Mouse (Mus musculus): ENCODE measurements at regions not wholly inside any gene's neighbourhood (a gene's known extent, or its start where the extent isn't known, plus 50 kb on each side); places are given as distances from the start of the nearest gene placed in this dataset.

- dilution Hi-C loops (cut with MboI; ENCODE audit: extremely low pct_ligation_motif_present, extremely low pct_unique_long_range_greater_than_20kb, low sequenced_read_pairs) (no loop called here), in situ Hi-C loops (cut with MboI; ENCODE audit: low pct_ligation_motif_present, low pct_unique_long_range_greater_than_20kb, low sequenced_read_pairs) (loop anchor here (5.0 kb wide), 1 partner anchor 36 kb away; no protein-coding TSS in a partner anchor)
- Histone ChIP-seq H3K36me3 (replicated peaks in 1 of 2; ENCODE audit: control insufficient read depth in 1 of 2, insufficient read depth in 1 of 2, low read length in 1 of 2) (no peaks in the 10 kb centered on the region), H3K27me3 (replicated peaks) (peaks cover 20% of the 10 kb centered on the region), H3K4me2 (ENCODE audit: insufficient read depth, low read depth, poor library complexity, severe bottlenecking) (peak overlapping the region; percentile 74), H3K79me2 (replicated peaks; ENCODE audit: control insufficient read depth, extremely low read depth, insufficient read depth, poor library complexity, severe bottlenecking) (0 out of 2 replicates have a peak, but pooled peaks cover 3% of the 10 kb centered on the region), H3K9ac (ENCODE audit: insufficient read depth, low read depth) (peak overlapping the region; percentile 85), H3K27ac (ENCODE audit: insufficient read depth, low read depth) (peak overlapping the region; percentile 83), H3K9me3 (replicated peaks; ENCODE audit: low read length) (peaks cover 8% of the 10 kb centered on the region), H3K4me3 (replicated peaks in 1 of 3; ENCODE audit: low read depth in 2 of 3, low read length in 2 of 3, poor library complexity in 1 of 3) (peak overlapping the region; percentile 54 to 94 (median 68)), H3K4me1 (ENCODE audit: control insufficient read depth in 1 of 2, insufficient read depth in 2 of 2) (peaks cover 11 to 37% of the 10 kb centered on the region in 2 experiments)
- DNase-seq (ENCODE audit: extremely low read depth): no peak
- TF ChIP-seq ETS1 (conservative IDR thresholded peaks at IDR 0.05; ENCODE audit: low read depth, low read length): no peak
- TF ChIP-seq PAX5 (IDR thresholded peaks at IDR 0.05; ENCODE audit: low read length): no peak
- TF ChIP-seq KAT2A (IDR thresholded peaks at IDR 0.05; ENCODE audit: insufficient replicate concordance, low read length): no peak
- 0 out of 2 replicates have a peak, but pooled peaks have one; percentile 26 for TF ChIP-seq POLR2A (IDR thresholded peaks at IDR 0.05; ENCODE audit: low read depth, low read length)
- TF ChIP-seq RAD21 (IDR thresholded peaks at IDR 0.05; ENCODE audit: low read depth, low read length): no peak
- no peak for TF ChIP-seq TBP (conservative IDR thresholded peaks at IDR 0.05; ENCODE audit: low read depth, low read length)
Measured at GRCm38 (mm10) chr14:61683356-61683740, 76.1 kb downstream of the Kcnrg start.

GRCm38 (mm10) chr14:61683791-61684411, 76.6 kb downstream of the Kcnrg start:
- Histone ChIP-seq H3K79me2 (replicated peaks; ENCODE audit: control insufficient read depth, extremely low read depth, insufficient read depth, poor library complexity, severe bottlenecking) (0 out of 2 replicates have a peak, but pooled peaks cover 3% of the 10 kb centered on the region), H3K9me3 (replicated peaks; ENCODE audit: low read length) (peaks cover 8% of the 10 kb centered on the region), H3K4me2 (ENCODE audit: insufficient read depth, low read depth, poor library complexity, severe bottlenecking) (peak overlapping the region; percentile 74), H3K9ac (ENCODE audit: insufficient read depth, low read depth) (peak overlapping the region; percentile 85), H3K27me3 (replicated peaks) (peaks cover 20% of the 10 kb centered on the region), H3K27ac (ENCODE audit: insufficient read depth, low read depth) (peak overlapping the region; percentile 81), H3K4me1 (ENCODE audit: control insufficient read depth in 1 of 2, insufficient read depth in 2 of 2) (peaks cover 11 to 37% of the 10 kb centered on the region in 2 experiments), H3K4me3 (replicated peaks in 1 of 3; ENCODE audit: low read depth in 2 of 3, low read length in 2 of 3, poor library complexity in 1 of 3) (peak overlapping the region; percentile 47 to 68 (median 54)), H3K36me3 (replicated peaks in 1 of 2; ENCODE audit: control insufficient read depth in 1 of 2, insufficient read depth in 1 of 2, low read length in 1 of 2) (no peaks in the 10 kb centered on the region)
- in situ Hi-C loops (cut with MboI; ENCODE audit: low pct_ligation_motif_present, low pct_unique_long_range_greater_than_20kb, low sequenced_read_pairs) (loop anchor here (5.0 kb wide), 1 partner anchor 37 kb away; no protein-coding TSS in a partner anchor), dilution Hi-C loops (cut with MboI; ENCODE audit: extremely low pct_ligation_motif_present, extremely low pct_unique_long_range_greater_than_20kb, low sequenced_read_pairs) (no loop called here)
- peak; percentile 48 for DNase-seq (ENCODE audit: extremely low read depth)
- 0 out of 2 replicates have a peak, but pooled peaks have one; percentile 15 for TF ChIP-seq MAZ (IDR thresholded peaks at IDR 0.05; ENCODE audit: low read depth, low read length)
- no peak for TF ChIP-seq PAX5 (IDR thresholded peaks at IDR 0.05; ENCODE audit: low read length)
- TF ChIP-seq ZMIZ1 (IDR thresholded peaks at IDR 0.05; ENCODE audit: low read depth, low read length): peak; percentile 43; the same call in 1 of the 2 replicates
- TF ChIP-seq JUND (conservative IDR thresholded peaks at IDR 0.05; ENCODE audit: low read depth, low read length): no peak
- TF ChIP-seq CTCF (conservative IDR thresholded peaks at IDR 0.05 in 1 of 2, IDR thresholded peaks at IDR 0.05 in 1 of 2; ENCODE audit: low read depth in 2 of 2, low read length in 2 of 2): no peak
- TF ChIP-seq ZKSCAN1 (IDR thresholded peaks at IDR 0.05; ENCODE audit: borderline replicate concordance, low read depth, low read length): no peak
- no peak for TF ChIP-seq KAT2A (IDR thresholded peaks at IDR 0.05; ENCODE audit: insufficient replicate concordance, low read length)
- TF ChIP-seq E2F4 (IDR thresholded peaks at IDR 0.05; ENCODE audit: insufficient replicate concordance, low read depth, low read length): no peak
- TF ChIP-seq ZC3H11A (IDR thresholded peaks at IDR 0.05; ENCODE audit: low read depth, low read length): no peak
- no peak for TF ChIP-seq JUN (IDR thresholded peaks at IDR 0.05; ENCODE audit: insufficient read depth, low read depth, low read length)
- peak; percentile 58; the same call in 1 of the 2 replicates for TF ChIP-seq EP300 (IDR thresholded peaks at IDR 0.05; ENCODE audit: low read length)
- no peak; the same call in 1 of the 2 replicates for TF ChIP-seq ZNF384 (IDR thresholded peaks at IDR 0.05; ENCODE audit: low read depth, low read length)
- no peak for TF ChIP-seq ETS1 (conservative IDR thresholded peaks at IDR 0.05; ENCODE audit: low read depth, low read length)
- no peak for TF ChIP-seq RAD21 (IDR thresholded peaks at IDR 0.05; ENCODE audit: low read depth, low read length)
- no peak for TF ChIP-seq MYC (IDR thresholded peaks at IDR 0.05; ENCODE audit: low read depth, low read length)
- TF ChIP-seq NELFE (IDR thresholded peaks at IDR 0.05; ENCODE audit: low read depth, low read length): no peak
- no peak for TF ChIP-seq UBTF (IDR thresholded peaks at IDR 0.05; ENCODE audit: low read depth, low read length)
- peak; percentile 11; the same call in 1 of the 2 replicates for TF ChIP-seq TCF12 (IDR thresholded peaks at IDR 0.05; ENCODE audit: low read depth, low read length)
- TF ChIP-seq NRF1 (IDR thresholded peaks at IDR 0.05; ENCODE audit: low read depth, low read length): no peak
- no peak for TF ChIP-seq SMC3 (IDR thresholded peaks at IDR 0.05; ENCODE audit: low read depth, low read length)
- peak; percentile 66 for TF ChIP-seq BHLHE40 (IDR thresholded peaks at IDR 0.05; ENCODE audit: low read depth, low read length)
- no peak for TF ChIP-seq MAFK (IDR thresholded peaks at IDR 0.05; ENCODE audit: insufficient replicate concordance, low read length)
- TF ChIP-seq POLR2AphosphoS2 (IDR thresholded peaks at IDR 0.05; ENCODE audit: low read depth, low read length): no peak
- TF ChIP-seq MXI1 (IDR thresholded peaks at IDR 0.05; ENCODE audit: low read depth, low read length): peak; percentile 37; the same call in 1 of the 2 replicates
- TF ChIP-seq GABPA (IDR thresholded peaks at IDR 0.05; ENCODE audit: insufficient replicate concordance, low read depth, low read length): no peak
- peak; percentile 21; the same call in 1 of the 2 replicates for TF ChIP-seq MAX (IDR thresholded peaks at IDR 0.05; ENCODE audit: low read length)
- no peak for TF ChIP-seq USF2 (conservative IDR thresholded peaks at IDR 0.05; ENCODE audit: low read depth, low read length)
- 0 out of 2 replicates have a peak, but pooled peaks have one; percentile 39 for TF ChIP-seq RCOR1 (conservative IDR thresholded peaks at IDR 0.05; ENCODE audit: low read depth, low read length)
- TF ChIP-seq HCFC1 (IDR thresholded peaks at IDR 0.05; ENCODE audit: low read depth, low read length): no peak

Data from CH12.LX (cell line).